Mouse (Mus musculus) limb, embryonic 15.5 days (tissue): ENCODE data around the gene Spata32. TPM values are rescaled to one million over a fixed set of nuclear protein-coding genes. Genes with fewer than 3 reads are reported as not detected.

ENCODE experiments used
- ATAC-seq: fragments of 200-750 bp; cut with Nextera tagmentation; 2 replicates; pipeline ENCODE4 v1.8.0; 2017; ENCODE audit warnings: low read depth, moderate TSS enrichment; ENCODE audit not compliant: insufficient number of reproducible peaks, low FRiP score, low TSS enrichment
- H3K27ac ChIP-seq: fragments of 300-500 bp; sonication (generic); 2 replicates; pipeline ENCODE4 v1.5.1; 2015; ENCODE audit warnings: moderate library complexity, mild to moderate bottlenecking, inconsistent platforms
- H3K27me3 ChIP-seq: fragments of 300-500 bp; sonication (generic); 2 replicates; pipeline ENCODE4 v1.6.1; 2015; ENCODE audit warnings: inconsistent platforms
- H3K36me3 ChIP-seq: fragments of 300-500 bp; sonication (generic); 2 replicates; pipeline ENCODE4 v1.6.1; 2015; ENCODE audit warnings: inconsistent platforms
- H3K4me1 ChIP-seq: fragments of 300-500 bp; sonication (generic); 2 replicates; pipeline ENCODE4 v1.6.1; 2015; ENCODE audit warnings: inconsistent platforms
- H3K4me2 ChIP-seq: fragments of 300-500 bp; sonication (generic); 2 replicates; pipeline ENCODE4 v1.6.1; 2015; ENCODE audit warnings: mild to moderate bottlenecking, inconsistent platforms
- H3K4me3 ChIP-seq: fragments of 300-500 bp; sonication (generic); 2 replicates; pipeline ENCODE4 v1.5.1; 2015; ENCODE audit warnings: mild to moderate bottlenecking, inconsistent platforms
- H3K9ac ChIP-seq: fragments of 300-500 bp; sonication (generic); 2 replicates; pipeline ENCODE4 v1.6.1; 2015; ENCODE audit warnings: inconsistent platforms
- H3K9me3 ChIP-seq: fragments of 300-500 bp; sonication (generic); 2 replicates; pipeline ENCODE4 v1.6.1; 2016; ENCODE audit warnings: inconsistent platforms
- WGBS: fragments of 180-500 bp; shearing (Covaris S2); methylation state at CpG from one replicate; pipeline ENCODE4 v1.1.7; 2015; 5-methylcytosine and 5-hydroxymethylcytosine counted together
- polyA plus RNA-seq: library from polyadenylated mRNA; unstranded; fragments of >200 nt; fragmentation: Nextera tagmentation; extraction: Ambion mirVana; gene quantifications from 2 replicates; pipeline ENCODE4 v1.2.1, GENCODE M21; 2015

Gene Spata32
- not detected in 2 replicates for polyA plus RNA-seq

DNA sequence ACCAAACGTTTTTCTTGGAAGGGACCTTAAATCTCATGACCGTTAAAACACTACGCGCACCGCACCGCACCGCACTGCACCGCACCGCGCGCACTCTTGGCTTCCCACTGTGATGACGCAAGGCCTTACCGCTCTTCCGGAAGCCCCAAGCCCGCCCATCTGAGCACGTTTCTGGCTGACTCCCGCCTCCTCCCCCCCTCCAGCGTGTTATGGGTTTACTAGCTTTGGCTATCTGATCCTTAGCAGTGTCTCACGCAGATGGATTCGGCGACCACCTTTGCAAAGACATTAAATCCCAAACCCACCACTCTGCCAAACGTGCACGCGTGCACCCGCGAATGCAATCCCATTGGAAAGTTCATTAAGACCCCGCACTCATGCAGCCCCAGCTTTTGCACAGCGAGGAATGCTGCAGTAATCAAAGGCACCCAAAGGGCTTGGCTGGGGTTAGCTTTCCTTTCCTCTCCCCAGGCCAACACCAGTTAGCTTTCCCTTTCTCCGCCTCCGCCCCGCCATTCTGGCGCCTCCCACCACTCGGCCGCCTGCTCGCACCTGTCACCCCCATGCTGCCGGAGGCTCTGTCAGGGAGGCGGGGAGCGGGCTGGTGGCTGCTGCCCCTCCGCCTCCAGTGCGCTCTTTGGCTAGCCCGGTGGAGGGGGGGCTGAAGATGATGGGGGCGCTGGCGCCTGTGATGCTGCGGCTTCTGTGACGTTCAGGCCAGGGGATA lies at the start of gene Spata32:
Gene Spata32 (minus strand): TSS at position 643 of the 727 bp plus-strand sequence.
- H3K4me1 ChIP-seq = peaks cover 15% of the 10 kb centered on the region
- H3K4me3 ChIP-seq = peak within 1 kb of the TSS; percentile 44
- peak within 1 kb of the TSS; percentile 93 for H3K4me2 ChIP-seq
- 0 out of 2 replicates have a peak within 1 kb of the TSS, but pooled peaks have one; percentile 20 for H3K9ac ChIP-seq
- peaks cover 31% of the 10 kb centered on the region for H3K36me3 ChIP-seq
- under 1% methylated on average over 45 of the region's 45 CpGs for WGBS
- peak; percentile 74 for ATAC-seq
- 0 out of 2 replicates have a peak, but pooled peaks cover 4% of the 10 kb centered on the region for H3K27me3 ChIP-seq
- no peaks in the 10 kb centered on the region for H3K9me3 ChIP-seq
- no peak within 1 kb of the TSS for H3K27ac ChIP-seq

DNA sequence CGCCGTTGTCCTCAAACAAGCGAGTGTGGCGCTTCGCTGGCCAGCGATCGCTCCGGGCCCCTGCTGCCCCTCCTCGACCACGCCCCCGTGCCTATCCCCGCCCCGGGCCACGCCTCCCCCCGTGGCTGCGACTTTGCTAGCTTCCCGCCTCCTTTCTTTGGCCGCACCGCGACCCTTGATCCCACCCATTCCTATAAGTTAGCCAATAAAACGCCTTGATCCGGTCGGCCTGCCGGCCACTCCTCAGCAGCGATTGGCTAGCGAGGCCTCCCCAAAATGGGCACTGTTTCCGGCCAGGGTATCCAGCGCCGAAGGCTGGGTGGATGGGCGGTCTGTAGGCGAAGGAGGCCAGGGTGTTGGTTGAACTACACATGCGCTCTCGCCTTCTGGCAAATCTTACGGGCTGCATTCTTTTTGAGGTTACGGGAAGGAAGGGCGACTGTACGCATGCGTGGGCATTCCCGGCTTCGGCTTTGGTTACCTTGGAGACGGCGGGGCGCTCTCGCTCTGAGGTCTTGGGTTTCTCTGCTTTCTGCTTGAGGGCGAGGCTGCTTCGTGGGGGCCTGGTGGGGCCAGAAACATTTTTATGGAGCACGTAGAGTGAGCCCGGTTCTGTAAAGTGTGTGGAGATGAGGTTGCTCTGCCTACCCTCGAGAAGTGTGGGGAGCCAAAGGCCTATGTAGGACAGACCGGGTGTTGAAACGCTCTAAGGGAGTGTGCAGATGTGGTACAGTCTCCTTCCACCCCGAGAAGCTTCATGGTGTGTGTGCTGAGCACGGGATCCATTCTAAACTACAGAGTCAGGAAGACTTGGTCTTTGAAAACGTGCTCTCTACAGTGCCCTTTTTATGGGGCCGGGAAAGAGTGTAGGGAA lies 49.4 kb upstream of the Spata32 start, which contains the start of gene Map3k14:
Gene Map3k14 (minus strand): TSS at position 127 of the 874 bp plus-strand sequence.
- H3K27ac ChIP-seq = peak within 1 kb of the TSS; percentile 93
- no peaks in the 10 kb centered on the region for H3K27me3 ChIP-seq
- H3K4me3 ChIP-seq = peak within 1 kb of the TSS; percentile 74
- no peaks in the 10 kb centered on the region for H3K9me3 ChIP-seq
- H3K36me3 ChIP-seq = no peaks in the 10 kb centered on the region
- peak; percentile 99 for ATAC-seq
- peak within 1 kb of the TSS; percentile 73 for H3K9ac ChIP-seq
- H3K4me1 ChIP-seq = peaks cover 56% of the 10 kb centered on the region
- under 1% methylated on average over 55 of the region's 55 CpGs for WGBS
- peak within 1 kb of the TSS; percentile 85 for H3K4me2 ChIP-seq

DNA sequence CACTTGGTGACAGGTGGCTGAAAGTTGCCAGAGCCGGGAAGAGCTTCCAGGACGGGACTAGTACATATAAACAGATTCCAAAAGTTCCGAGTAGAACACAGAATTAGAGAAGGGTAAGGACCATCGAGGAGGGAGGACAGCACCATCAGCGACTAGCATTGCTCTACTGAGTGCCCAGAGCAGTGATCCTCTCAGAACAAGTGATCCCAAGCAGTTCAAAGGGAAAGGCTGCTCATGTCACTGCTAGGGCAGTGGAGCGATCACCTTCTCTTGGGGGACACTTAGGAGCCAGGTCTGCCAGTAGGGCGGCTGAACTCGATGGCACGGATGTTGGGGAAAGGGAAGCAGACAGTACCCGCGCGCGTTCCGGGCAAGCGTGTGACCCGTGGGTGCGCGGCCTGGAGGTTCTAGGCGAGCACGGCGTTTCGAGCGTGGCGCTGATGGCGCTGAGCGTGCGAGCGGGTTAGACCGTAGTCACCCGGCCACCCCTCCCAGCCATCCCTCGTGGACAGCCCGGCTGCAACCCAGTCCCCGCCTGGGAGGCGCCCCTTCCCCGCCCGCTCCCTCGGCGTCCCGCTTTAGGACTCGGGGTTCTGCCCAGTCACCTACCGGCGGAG lies 48.6 kb upstream of the Spata32 start:
- H3K36me3 ChIP-seq = no peaks in the 10 kb centered on the region
- no peaks in the 10 kb centered on the region for H3K27me3 ChIP-seq
- H3K4me3 ChIP-seq = peak overlapping the region; percentile 74
- H3K4me1 ChIP-seq = peaks cover 63% of the 10 kb centered on the region
- H3K9ac ChIP-seq = peak overlapping the region; percentile 73
- no peaks in the 10 kb centered on the region for H3K9me3 ChIP-seq
- H3K27ac ChIP-seq = peak overlapping the region; percentile 91
- peak; percentile 40 for ATAC-seq
- H3K4me2 ChIP-seq = peak overlapping the region; percentile 85
- WGBS = under 1% methylated on average over 41 of the region's 42 CpGs

DNA sequence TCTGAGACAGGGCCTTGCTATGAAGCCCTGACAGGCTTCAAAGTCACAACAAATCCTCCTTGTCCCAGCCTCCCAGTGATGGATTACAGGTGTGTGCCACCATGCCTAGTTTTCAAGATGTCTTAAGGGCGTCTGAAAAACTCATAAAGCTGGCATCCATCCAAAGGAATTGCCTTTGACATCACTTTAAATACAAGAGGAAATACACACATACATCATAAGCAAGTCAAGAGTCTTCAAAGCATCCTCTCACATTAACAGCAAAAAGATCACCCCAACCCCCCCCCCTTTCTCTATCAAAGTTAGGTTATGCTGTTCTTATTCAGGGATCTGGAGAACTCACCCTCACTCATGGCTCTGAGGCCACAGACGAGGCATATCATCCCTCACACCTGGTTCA lies 47.6 kb upstream of the Spata32 start:
- Histone ChIP-seq H3K9me3 (no peaks in the 10 kb centered on the region), H3K9ac (no peak overlapping the region), H3K4me1 (peaks cover 65% of the 10 kb centered on the region), H3K4me2 (peak overlapping the region; percentile 85), H3K27me3 (no peaks in the 10 kb centered on the region), H3K27ac (no peak overlapping the region), H3K36me3 (no peaks in the 10 kb centered on the region), H3K4me3 (peak overlapping the region; percentile 74)
- WGBS = 37% methylated on average over 2 of the region's 2 CpGs
- ATAC-seq = no peak

DNA sequence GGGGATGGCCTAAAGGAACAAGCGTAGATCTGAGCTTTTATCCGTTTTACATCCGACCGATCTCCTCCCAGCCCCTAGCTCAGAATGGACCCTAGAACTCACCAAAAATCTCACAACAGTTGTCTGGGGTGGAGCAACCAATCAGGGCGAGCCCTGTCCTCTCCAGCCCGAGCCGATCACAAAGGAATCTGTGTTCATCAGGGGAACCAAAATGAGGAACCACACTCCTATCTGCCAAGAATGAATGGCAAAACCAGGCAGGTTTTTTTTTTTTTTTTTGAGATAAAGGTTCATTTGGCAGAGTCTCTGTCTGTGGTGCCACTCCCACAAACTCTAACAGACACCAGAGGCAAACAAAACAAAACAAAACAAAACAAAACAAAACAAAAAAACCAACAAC lies 47.0 kb upstream of the Spata32 start:
- H3K9ac ChIP-seq = no peak overlapping the region
- H3K4me2 ChIP-seq = 0 out of 2 replicates have a peak overlapping the region, but pooled peaks have one; percentile 10
- H3K4me1 ChIP-seq = peaks cover 65% of the 10 kb centered on the region
- no peak overlapping the region for H3K4me3 ChIP-seq
- H3K27ac ChIP-seq = no peak overlapping the region
- no peaks in the 10 kb centered on the region for H3K27me3 ChIP-seq
- no peaks in the 10 kb centered on the region for H3K9me3 ChIP-seq
- no peak for ATAC-seq
- no peaks in the 10 kb centered on the region for H3K36me3 ChIP-seq
- WGBS = 61% methylated on average over 7 of the region's 7 CpGs

DNA sequence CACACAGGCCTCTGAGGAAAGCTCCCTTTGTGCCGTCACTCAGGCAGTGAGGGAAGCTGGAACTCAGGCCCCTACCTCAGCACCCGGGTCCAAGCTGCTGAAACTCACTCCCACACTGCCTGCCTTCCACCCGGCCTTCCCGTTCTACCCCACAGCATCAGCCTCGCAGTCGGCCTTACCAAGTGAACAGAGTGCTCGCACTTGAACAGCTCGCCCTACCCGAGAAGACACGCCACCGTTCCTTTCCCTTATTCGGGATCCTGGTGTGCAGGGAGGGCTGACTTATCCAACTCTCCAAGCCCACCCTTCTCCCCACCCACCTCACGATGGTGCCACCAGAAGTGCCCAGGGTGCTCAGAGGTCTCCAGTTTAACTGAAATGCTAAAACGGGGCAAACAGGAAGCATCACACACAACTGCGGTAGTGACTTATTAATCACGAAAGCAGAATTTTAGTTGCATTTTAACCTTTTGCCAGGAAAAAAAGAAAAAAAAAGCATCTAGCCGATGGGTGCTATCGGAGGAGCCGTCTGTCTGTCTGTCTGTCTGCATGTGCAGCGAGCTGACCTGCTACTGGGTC lies 46.3 kb upstream of the Spata32 start:
- peaks cover 65% of the 10 kb centered on the region for H3K4me1 ChIP-seq
- H3K4me2 ChIP-seq = no peak overlapping the region
- ATAC-seq = no peak
- H3K36me3 ChIP-seq = no peaks in the 10 kb centered on the region
- no peaks in the 10 kb centered on the region for H3K9me3 ChIP-seq
- no peak overlapping the region for H3K4me3 ChIP-seq
- H3K9ac ChIP-seq = no peak overlapping the region
- H3K27ac ChIP-seq = no peak overlapping the region
- WGBS = 83% methylated on average over 20 of the region's 20 CpGs
- no peaks in the 10 kb centered on the region for H3K27me3 ChIP-seq

DNA sequence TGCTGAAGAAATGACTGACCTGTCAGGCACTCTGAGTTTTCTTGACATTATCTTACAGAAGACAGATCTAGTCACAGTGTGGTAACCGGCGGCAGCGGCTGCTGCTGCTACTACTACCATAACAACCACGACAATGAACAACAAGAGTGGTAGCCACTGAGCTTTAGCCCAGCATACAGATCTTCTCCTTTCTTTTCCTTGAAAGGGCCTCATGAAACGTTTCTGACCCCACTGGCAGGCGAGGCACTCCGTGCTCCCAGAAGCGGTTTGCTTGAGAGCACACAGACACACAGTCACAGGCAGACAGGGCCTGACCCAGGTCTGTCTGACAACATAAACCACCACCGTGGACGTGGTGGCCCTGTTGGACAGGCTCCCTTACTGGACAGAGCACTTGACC lies 45.3 kb upstream of the Spata32 start:
- H3K9me3 ChIP-seq = no peaks in the 10 kb centered on the region
- H3K4me2 ChIP-seq = no peak overlapping the region
- 54% methylated on average over 10 of the region's 10 CpGs for WGBS
- no peak overlapping the region for H3K9ac ChIP-seq
- peaks cover 56% of the 10 kb centered on the region for H3K4me1 ChIP-seq
- no peak for ATAC-seq
- H3K27ac ChIP-seq = no peak overlapping the region; the same call in 1 of the 2 replicates
- H3K36me3 ChIP-seq = no peaks in the 10 kb centered on the region
- H3K27me3 ChIP-seq = no peaks in the 10 kb centered on the region
- no peak overlapping the region for H3K4me3 ChIP-seq

DNA sequence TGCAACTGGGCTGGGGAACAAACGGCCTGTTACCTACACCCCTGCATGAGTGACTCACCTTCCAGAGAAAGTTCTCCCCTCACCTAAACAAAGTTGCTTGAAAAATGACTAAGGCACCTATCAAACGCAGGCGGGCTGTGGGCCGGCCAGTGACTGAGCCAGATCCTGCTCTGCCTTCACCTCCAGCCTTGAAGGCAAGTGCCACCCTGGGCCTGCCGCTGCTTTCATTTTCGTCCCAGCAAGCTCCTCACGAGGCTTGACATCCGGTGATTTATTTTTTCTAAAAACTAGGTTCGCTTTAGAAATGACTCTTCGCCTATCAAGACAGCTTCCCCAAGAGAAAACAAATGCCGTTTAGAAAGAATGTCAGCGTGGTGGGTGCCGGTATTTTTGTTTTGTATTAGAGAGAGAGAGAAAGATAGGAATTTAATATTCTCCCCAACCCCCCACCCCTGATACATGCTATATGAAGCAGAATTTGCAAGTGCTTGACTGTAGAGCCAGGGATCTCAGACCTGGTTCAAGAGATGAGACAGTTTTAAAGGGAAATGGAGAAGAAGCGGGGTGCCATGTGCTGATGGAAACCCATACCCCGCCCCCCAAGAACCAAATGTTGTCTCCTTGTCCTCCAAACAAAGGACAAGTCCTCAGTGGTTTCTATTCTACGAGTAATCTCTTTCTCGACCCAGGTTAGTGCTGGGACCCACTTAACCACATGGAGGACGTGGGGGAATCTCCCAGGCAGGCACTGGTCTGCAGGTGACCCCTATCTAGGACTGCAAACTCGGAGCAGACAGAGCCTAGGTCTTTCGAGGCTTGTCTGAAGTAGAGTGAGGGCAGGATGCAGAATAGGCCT lies 44.4 kb upstream of the Spata32 start:
- WGBS = 58% methylated on average over 20 of the region's 20 CpGs
- Histone ChIP-seq H3K4me3 (no peak overlapping the region), H3K27ac (peak overlapping the region; percentile 3; the same call in 1 of the 2 replicates), H3K9me3 (no peaks in the 10 kb centered on the region), H3K4me2 (no peak overlapping the region), H3K27me3 (no peaks in the 10 kb centered on the region), H3K9ac (0 out of 2 replicates have a peak overlapping the region, but pooled peaks have one; percentile 1), H3K4me1 (peaks cover 48% of the 10 kb centered on the region), H3K36me3 (no peaks in the 10 kb centered on the region)
- ATAC-seq = no peak

DNA sequence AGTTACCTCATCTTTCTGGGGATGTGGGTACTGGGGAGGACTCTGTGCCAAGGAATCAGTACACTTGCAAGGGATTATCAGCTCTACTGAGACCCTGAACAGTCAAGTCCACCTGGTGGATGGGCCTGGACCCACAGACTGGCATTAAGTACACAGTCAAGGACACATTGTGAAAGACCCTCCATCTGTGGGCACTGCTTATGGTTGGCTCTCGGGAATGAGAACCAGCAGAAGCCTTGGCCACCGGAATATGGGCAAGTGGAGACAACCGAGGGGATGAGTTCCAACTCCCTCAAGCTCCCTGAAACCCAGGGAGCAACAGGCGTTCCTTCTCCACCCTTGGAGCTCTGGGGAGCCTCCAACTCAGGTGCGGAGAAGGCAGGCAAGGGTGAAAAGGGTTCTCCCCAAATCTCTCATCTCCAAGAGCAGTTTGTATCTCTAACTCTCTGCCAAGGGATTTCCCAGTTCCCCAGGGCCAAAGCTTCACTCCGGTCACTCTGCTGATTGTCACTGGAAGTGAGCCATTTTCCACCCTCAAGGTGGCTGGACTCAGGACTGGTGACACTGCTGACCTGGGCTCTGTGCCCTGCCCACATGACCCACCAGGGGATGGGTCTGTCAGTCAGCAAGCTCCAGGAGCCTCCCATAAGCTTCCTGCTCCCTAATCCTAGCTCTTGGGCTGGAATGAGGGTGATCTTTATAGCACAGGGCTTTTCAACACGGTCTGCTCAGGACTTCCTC lies 43.6 kb upstream of the Spata32 start:
- Histone ChIP-seq H3K27me3 (no peaks in the 10 kb centered on the region), H3K27ac (peak overlapping the region; percentile 3; the same call in 1 of the 2 replicates), H3K4me1 (peaks cover 47% of the 10 kb centered on the region), H3K9me3 (no peaks in the 10 kb centered on the region), H3K9ac (0 out of 2 replicates have a peak overlapping the region, but pooled peaks have one; percentile 1), H3K4me2 (no peak overlapping the region), H3K36me3 (no peaks in the 10 kb centered on the region), H3K4me3 (no peak overlapping the region)
- no peak for ATAC-seq
- WGBS = 74% methylated on average over 7 of the region's 7 CpGs

DNA sequence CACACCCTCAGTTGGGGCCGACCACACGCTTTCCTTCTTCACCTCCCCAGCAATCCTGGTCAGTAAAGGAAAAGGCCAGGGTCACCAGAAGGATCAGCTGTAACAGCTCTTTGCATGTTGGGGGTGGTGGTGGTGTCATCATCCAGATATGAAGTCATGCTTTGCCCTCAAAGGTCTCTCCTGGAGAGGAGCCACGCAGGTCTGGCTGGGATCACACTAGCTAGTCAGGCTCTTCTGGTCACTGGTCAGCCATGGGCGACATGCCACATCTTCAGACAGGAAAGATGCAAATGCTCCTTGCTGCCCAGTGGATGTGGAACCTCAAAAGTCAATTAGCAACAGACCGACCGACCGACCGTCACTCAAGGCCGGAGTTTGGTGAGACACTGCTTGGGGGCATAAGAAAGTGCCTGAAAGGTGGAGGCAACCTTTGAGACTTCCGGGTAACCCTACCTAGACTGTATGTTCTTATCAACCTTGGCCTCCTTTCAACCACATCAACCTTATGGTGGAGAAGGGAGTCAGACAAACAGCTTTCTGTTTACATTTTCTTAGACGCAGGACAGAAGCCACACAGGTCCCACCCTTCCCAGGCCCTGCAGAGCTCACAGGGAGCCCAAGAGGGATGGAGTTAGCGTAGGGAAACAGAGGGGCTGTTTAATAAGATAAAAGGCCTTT lies 42.4 kb upstream of the Spata32 start:
- no peak overlapping the region for H3K4me2 ChIP-seq
- WGBS = 81% methylated on average over 12 of the region's 12 CpGs
- no peak overlapping the region for H3K27ac ChIP-seq
- H3K4me3 ChIP-seq = no peak overlapping the region
- no peaks in the 10 kb centered on the region for H3K27me3 ChIP-seq
- ATAC-seq = no peak
- no peak overlapping the region for H3K9ac ChIP-seq
- H3K4me1 ChIP-seq = peaks cover 35% of the 10 kb centered on the region
- no peaks in the 10 kb centered on the region for H3K9me3 ChIP-seq
- H3K36me3 ChIP-seq = no peaks in the 10 kb centered on the region
